Mouse (Mus musculus) common myeloid progenitor, adult 5-6 weeks (primary cell): ENCODE measurements around the gene Tex44. TPM values are rescaled to one million over a fixed set of nuclear protein-coding genes. Genes with fewer than 3 reads are reported as not detected.
A peak's percentile ranks its signal among the peaks of the same experiment; 100 is the strongest.
"Not testable (repeated sequence)": the region's sequence is repeated elsewhere in the genome, so short reads cannot be mapped to it uniquely, and the experiment has no call there.

Source experiments
- ATAC-seq: replicated peaks from 2 replicates; pipeline ENCODE4 v1.8.0; 2016; ENCODE audit warnings: low read depth, mild to moderate bottlenecking, moderate TSS enrichment, inconsistent platforms; ENCODE audit not compliant: poor library complexity, severe bottlenecking
- total RNA-seq: library from RNA; stranded (forward); fragments of 200-1000, 187-1606 nt; gene quantifications from 2 replicates; pipeline ENCODE4 v1.2.3, GENCODE M21; 2017

Tex44 gene
- total RNA-seq, 1 experiment from 2014 or later = not detected

DNA sequence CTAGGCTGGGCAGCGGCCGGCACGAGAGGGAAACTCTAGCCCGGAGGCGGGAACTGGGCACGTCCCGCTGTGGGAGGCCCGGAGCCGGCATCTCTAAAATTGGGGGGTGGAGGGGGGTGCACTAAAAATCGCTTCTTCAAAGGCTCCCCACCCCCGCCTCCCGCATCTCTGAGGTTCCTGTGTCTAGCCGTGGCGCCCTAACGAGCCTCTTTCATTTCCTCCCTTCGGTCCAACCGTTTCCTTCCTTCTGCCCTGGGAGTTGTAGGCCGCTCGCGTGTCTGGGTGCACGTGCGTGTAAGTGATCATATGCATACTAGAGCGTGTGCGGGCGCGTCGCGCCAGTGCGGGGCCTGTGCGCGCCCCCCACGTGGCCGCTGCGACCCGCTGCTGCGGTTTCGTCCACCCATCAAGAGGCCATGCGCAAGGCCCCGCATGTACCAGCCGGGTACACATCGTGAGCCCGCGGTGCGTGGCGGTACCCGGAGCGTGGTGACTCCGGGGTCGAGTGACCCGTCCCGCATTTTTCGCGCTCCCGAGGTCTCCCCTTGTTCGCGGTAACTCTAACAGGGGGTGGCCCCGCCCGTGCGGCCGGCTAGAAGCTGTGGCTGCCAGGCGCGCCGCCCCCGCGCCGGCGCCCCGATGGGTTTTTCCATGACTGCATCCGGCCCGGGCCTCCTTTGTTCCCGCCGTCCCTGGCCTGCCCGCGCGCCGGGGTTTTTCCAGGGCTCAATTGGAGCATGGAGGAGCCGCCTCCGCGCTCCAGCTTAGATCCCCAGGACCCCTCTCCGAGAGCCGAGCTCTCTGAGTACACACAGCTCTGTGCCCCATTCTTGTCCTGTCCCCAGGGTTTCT, 16.1 kb downstream of the Tex44 start:
- peak; percentile 29 for ATAC-seq

DNA sequence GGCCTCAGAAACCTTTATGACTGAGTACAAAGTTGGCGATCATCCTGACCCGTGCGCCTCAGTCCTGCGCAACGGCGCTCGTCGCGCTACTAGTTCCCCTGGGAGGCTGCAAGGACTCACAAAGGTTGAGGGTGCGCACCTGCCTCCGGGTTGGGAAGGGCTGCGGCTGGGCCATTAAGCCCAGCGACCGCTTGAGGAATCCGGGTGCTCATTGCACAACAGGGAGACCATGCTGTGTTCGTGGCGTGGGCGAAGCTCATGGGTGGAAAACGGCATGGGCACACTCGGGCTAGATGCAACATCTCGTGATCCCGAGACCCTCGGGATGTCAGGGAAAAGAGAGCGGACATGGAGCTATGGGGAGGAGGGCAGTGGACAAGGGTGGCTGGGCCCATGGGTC, 16.7 kb downstream of the Tex44 start:
- peak; percentile 6 for ATAC-seq

- no peak for ATAC-seq
Measured at GRCm38 (mm10) chr1:86443386-86444172, 17.4 kb downstream of the Tex44 start.

- ATAC-seq = no peak
Measured at GRCm38 (mm10) chr1:86447596-86448171, 21.6 kb downstream of the Tex44 start.

DNA sequence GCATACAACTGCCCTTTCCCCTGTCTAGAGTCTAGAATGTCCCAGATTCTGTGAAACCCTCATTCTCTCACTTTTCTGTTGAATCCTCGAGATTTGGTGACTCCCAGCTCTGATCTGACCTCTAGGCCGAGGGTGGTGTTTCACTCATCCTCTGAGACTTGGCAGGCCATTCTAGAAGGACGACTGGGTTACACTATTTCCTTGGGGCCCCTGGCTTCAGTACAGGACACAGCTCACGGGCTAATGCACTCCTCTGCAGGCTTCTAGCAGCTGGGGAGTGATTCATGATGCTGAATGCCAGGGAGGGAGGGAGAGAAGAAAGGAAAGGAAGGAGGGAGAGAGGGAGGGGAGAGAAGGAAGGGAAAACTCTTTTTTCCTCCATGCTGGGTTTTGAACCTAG, 22.1 kb downstream of the Tex44 start:
- no peak for ATAC-seq

GRCm38 (mm10) chr1:86449966-86450365, 23.8 kb downstream of the Tex44 start:
- ATAC-seq = no peak

- ATAC-seq = no peak
Measured at GRCm38 (mm10) chr1:86452713-86453112, 26.6 kb downstream of the Tex44 start.

- peak; percentile 62 for ATAC-seq
Measured at GRCm38 (mm10) chr1:86456892-86457581, 30.9 kb downstream of the Tex44 start.

- no peak for ATAC-seq
Measured at GRCm38 (mm10) chr1:86459371-86459770, 33.2 kb downstream of the Tex44 start.

DNA sequence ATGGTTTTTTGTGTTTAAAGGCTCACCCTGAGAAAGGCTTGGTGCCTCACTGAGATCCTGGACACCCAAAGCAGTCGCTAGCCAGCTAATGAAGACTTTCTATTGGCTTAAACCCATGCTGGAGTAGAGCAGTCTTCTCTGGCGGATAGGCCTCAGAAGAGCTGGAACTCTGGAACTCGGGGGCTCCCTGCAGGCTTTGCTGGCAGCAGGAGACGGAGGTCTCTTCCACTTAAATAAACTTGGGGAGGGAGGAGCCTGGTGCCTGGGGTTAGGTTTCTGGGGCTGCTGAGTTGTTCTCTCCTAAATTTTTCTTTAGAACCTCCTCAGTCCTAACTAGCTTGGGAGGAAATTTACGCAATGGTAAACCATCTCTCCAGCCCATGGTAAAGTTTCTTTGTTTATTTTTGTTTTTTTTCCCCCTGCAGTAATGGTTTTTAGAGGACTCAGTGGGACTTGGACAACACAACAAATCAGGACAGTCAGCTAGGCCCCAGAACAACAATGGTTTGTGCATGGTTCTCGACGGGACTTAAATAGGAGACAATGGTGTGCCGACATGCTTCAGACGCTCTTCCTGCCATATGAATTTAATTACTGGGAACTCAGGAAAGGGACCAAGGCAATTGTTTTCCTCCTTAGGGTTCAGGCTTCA, 38.2 kb downstream of the Tex44 start:
- ATAC-seq = no peak

- ATAC-seq = no peak
Measured at GRCm38 (mm10) chr1:86464875-86465224, 38.7 kb downstream of the Tex44 start.

DNA sequence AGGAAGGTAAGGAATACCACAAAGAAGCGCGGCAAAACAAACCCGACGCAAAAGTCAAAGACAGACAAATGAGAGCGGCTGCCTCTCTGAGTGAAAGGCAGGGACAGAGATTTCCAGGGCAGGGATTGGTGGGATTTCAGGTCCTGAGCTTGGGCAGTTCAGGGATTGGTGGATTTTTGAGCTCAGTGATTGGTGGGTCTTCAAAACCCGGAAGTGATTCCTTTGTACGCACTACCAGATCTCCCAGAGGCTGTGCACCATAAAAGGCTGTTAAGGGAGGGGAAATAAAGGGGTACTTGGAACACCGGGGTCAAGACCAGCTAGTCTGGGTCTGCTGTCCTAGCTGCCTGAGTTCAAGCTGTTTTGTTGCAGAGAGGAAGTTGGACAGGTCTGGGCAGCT, 41.3 kb downstream of the Tex44 start:
- ATAC-seq = no peak

GRCm38 (mm10) chr1:86469876-86470275, 43.7 kb downstream of the Tex44 start:
- ATAC-seq = no peak

GRCm38 (mm10) chr1:86470519-86471181, 44.5 kb downstream of the Tex44 start:
- ATAC-seq = peak; percentile 28

GRCm38 (mm10) chr1:86471504-86471961, 45.4 kb downstream of the Tex44 start:
- ATAC-seq = not testable (repeated sequence)

DNA sequence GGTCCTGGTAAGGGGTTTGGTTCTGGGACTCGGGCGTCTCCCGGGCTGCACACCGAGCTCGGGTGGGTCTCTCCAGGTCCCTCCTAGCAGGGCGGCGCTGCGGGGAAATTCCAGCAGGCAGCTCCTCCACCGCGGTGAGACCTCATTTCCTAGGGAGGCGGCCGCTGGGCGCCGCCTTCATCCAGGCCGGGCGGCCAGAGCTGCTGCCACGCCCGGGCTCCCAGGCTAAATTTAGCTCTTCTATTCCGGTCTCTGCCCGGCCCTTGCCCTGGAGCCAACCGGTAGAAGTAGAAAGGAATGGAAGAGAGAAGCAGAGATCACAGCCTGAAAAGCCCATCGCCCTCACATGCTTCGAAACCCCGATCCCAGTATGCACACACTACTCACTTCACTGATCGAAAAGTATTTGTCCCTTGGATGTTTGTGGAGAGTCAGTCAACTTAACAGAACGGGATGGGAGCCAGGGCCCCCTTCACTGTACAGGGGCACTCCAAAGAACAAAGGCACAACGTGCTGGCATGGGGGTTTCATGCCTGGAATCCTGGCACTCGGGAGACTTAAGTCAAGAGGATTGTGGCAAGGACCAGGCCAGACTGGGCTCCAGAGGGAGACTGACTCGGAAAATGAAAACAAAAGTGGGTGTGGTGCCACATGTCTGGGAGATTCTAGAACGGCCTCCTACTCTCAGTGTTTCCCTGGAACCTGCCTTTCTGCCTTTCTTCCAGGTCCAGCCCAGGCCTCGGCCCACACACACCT, 46.2 kb downstream of the Tex44 start:
- ATAC-seq = peak; percentile 64

DNA sequence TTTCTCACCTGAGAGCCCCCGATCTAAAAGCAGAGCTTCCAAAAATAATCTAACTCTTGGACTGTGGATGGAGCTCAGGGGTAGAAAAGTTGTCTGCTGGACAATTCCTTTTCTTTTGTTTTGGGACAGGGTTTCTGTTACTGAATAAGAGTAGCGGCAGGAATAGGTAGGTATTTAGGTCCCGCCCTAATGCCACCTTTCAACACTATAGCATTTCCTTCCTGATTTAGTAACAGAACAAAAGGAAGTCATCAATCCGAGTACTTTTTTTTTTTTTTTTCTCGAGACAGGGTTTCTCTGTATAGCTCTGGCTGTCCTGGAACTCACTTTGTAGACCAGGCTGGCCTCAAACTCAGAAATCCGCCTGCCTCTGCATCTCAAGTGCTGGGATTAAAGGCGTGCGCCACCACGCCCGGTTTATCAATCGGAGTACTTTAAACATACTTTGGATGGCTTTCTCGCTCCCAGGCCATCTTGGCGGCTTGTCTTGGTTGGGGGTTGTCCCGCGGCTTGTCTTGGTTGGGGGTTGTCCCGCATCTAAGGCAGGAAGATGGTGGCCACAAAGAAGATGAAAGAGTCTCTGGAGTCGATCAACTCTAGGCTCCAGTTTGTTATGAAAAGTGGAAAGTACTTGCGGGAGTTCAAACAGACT, 47.1 kb downstream of the Tex44 start:
- ATAC-seq = no peak
